Mouse (Mus musculus): ENCODE data around the gene Usp15. TPM values are rescaled to one million over a fixed set of nuclear protein-coding genes. Genes with fewer than 3 reads are reported as not detected.

Usp15 gene
- polyA plus RNA-seq (2017; shearing (Covaris generic)), result 131 TPM

DNA sequence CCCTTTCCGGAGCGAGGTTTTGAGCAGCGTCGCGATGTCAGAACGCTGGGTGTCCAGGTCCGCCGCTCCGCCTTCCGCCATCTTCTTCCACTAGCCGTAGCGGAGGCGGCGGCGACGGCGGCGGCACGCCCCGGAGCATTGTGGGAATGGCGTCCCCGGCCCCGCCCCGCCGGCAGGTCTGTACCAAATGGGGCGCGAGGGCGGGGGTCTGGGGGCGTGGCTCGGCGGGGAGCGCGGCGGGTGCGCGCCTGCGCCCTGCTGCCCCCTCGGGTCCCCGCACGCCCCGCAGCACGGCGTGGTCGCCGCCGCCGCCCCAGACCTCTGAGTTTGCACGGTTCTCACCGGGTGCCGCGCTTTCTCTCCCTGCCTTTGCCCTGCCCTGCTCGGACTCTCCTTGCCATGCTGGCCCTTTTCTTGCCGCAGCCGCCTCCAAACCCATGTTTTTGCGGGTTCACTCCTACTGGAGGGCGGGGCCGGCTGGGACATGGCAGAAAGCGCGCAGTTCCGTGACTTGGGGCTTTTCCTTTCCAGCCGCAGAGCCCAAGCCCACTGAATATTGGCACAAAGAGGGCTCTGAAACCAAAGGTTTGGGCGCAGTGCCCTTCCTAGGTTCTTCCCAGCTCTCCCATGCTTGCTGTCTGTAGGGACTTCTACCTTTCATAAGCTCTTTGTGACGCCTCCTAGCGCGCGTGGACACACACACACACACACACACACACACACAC, at the start of gene Usp15:
TSS of gene Usp15 (minus strand) at position 161 of the 725 bp plus-strand sequence.

DNA sequence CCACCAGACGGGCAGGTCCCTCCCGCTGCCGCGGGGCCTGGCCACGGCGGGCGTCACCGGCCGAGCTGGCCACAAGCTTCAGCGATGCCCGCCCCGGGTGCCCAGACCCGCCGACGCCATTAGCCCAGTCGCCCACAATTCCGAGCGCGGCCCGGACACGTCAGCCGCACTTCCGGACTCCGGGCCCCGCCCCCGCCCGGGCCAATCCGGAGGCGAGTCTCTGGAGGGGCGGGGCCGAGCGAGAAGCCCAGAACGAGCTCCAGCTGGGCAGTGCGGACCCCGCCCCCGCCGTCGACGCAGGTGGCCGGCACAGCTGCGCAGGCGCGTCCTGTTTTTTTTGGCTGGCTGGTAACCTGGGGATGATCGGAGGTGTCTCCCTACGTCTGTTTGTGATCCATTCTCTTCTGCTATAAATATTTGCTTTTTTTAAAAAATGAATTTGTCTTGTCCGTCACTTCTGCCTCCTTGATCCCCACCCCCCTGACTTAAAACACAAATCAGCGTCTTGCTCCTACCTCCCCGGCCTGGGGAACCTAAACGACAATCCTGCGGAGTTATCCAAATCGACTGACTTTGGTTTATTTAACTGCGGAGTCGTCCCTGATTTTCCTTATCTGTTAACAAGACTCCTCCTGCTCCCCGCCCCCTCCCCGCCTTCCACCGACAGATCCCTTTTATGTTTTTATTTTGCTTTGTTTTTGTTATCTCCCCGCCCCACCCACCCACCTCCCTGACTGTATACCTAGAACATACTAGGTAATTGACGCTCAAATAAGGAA, 120.4 kb downstream of the Usp15 start, which contains the start of gene Mon2:
TSS of gene Mon2 (minus strand) at position 261 of the 779 bp plus-strand sequence.

Other genes starting within 250 kb of the Usp15 start
- 22.3 TPM for gene Mon2, start 120.5 kb downstream of the Usp15 start, polyA plus RNA-seq (2017; shearing (Covaris generic))
- gene Fam19a2, start 67.0 kb upstream of the Usp15 start, polyA plus RNA-seq (2017; shearing (Covaris generic)), result not detected